Mouse (Mus musculus) bone marrow, adult 2 months (tissue): ENCODE results near the gene Copz1.

Source experiments
- CTCF ChIP-seq: fragments of 200-500 bp; IDR thresholded peaks from 2 replicates; pipeline ENCODE4 v1.5.1; 2011; ENCODE audit warnings: low read length, control low read depth; ENCODE audit not compliant: control insufficient read depth, insufficient read depth
- POLR2A ChIP-seq: fragments of 200-500 bp; IDR thresholded peaks from 2 replicates; pipeline ENCODE4 v1.6.1; 2011; ENCODE audit warnings: low read depth, mild to moderate bottlenecking, control low read depth, low read length, borderline replicate concordance; ENCODE audit not compliant: control insufficient read depth

- TF ChIP-seq CTCF (no peak), POLR2A (no peak)
These were observed 50.5 kb downstream of the Copz1 start for GRCm38 (mm10) chr15:103323070-103323454.
